In genomic region chr11:120684660-120685059, GRCm38 (mm10) we compare ENCODE assay signal across 33 mouse cellular contexts. TPM values are rescaled to one million over a fixed set of nuclear protein-coding genes. Genes with fewer than 3 reads are reported as not detected.
A peak's percentile ranks its signal among the peaks of the same experiment; 100 is the strongest.
DNase-seq lines count a peak whose midpoint lies in the region; TF ChIP-seq lines count a peak whose summit lies in the region.
"Had no signal": no experiment of that assay in that cellular context is flagged by ENCODE, and none has a peak within 500 bp of the region (broad histone marks: within the 10 kb centered on the region; RNA-seq: fewer than 3 reads in every experiment).

No protein-coding gene starts in this region.

- no peak overlapping the region for H3K4me3 ChIP-seq in limb, embryonic 10.5 days
- no peak overlapping the region for H3K4me3 ChIP-seq in lung, adult 2 months (replicated peaks; ENCODE audit: extremely low read depth, low read depth, low read length)
- H3K4me3 ChIP-seq in myocyte: no peak overlapping the region
- H3K4me3 ChIP-seq: embryonic facial prominence, embryonic 12.5 days; forebrain, embryonic 15.5 days; heart, adult 2 months; heart, embryonic 12.5 days; hindbrain, embryonic 10.5 days; intestine, embryonic 15.5 days; layer of hippocampus, adult 2 months; limb, embryonic 15.5 days; liver, embryonic 15.5 days; neural tube, embryonic 13.5 days had no signal

- H3K4me1 ChIP-seq in limb, embryonic 10.5 days: peaks cover 16% of the 10 kb centered on the region
- peaks cover 4% of the 10 kb centered on the region; the same call in 1 of the 2 replicates for H3K4me1 ChIP-seq in lung, adult 2 months (ENCODE audit: control insufficient read depth, insufficient read depth, low read length)
- H3K4me1 ChIP-seq: embryonic facial prominence, embryonic 12.5 days; forebrain, embryonic 15.5 days; intestine, embryonic 15.5 days; neural tube, embryonic 13.5 days had no signal

- H3K27me3 ChIP-seq in limb, embryonic 10.5 days (ENCODE audit: low read depth, poor library complexity, severe bottlenecking): no peaks in the 10 kb centered on the region
- no peaks in the 10 kb centered on the region for H3K27me3 ChIP-seq in myocyte (ENCODE audit: control insufficient read depth, insufficient read depth, insufficient read length)
- H3K27me3 ChIP-seq: CH12.LX; embryonic facial prominence, embryonic 12.5 days; forebrain, embryonic 15.5 days; heart, embryonic 12.5 days; intestine, embryonic 15.5 days; limb, embryonic 15.5 days; liver, embryonic 15.5 days; neural tube, embryonic 13.5 days had no signal

- no peak for DNase-seq in limb, embryonic 10.5 days (ENCODE audit: low spot score)
- DNase-seq in lung, adult 2 months: peak; percentile 59
- peak; percentile 50 for DNase-seq in lung, postnatal 10 days
- no peak for DNase-seq in adrenal gland, postnatal 25 days
- no peak for DNase-seq in cerebellum, postnatal 10 days
- no peak for DNase-seq in spleen, postnatal 10 days (ENCODE audit: low spot score in 2 of 2)
- DNase-seq: adrenal gland, adult 2 months; cerebellum, adult 9-10 months; embryo, embryonic 11 days; heart, adult 2 months; heart, postnatal 10 days; kidney, adult 2 months; kidney, postnatal 36 days; left cerebral cortex, postnatal 4 days; right cerebral cortex, postnatal 25 days; thymus, adult 18-20 months; thymus, postnatal 25 days had no signal

- TF ChIP-seq CTCF in lung, adult 2 months (IDR thresholded peaks at IDR 0.05; ENCODE audit: insufficient read depth, low read length): no peak

- H3K4me2 ChIP-seq in myocyte (ENCODE audit: low read depth): no peak overlapping the region
- H3K4me2 ChIP-seq: embryonic facial prominence, embryonic 12.5 days; forebrain, embryonic 15.5 days; heart, embryonic 12.5 days; intestine, embryonic 15.5 days; limb, embryonic 15.5 days; liver, embryonic 15.5 days; midbrain, embryonic 11.5 days; neural tube, embryonic 13.5 days had no signal

- 0 out of 2 replicates have a peak, but pooled peaks have one; percentile 14 for TF ChIP-seq POLR2A in lung, adult 2 months (IDR thresholded peaks at IDR 0.05; ENCODE audit: borderline replicate concordance, extremely low read depth, low read depth, low read length)
- TF ChIP-seq POLR2A in myocyte (IDR thresholded peaks at IDR 0.05; ENCODE audit: insufficient read length, low read depth): no peak

- H3K27ac ChIP-seq in limb, embryonic 10.5 days: peak overlapping the region; percentile 53
- H3K27ac ChIP-seq: embryonic facial prominence, embryonic 12.5 days; forebrain, embryonic 15.5 days; heart, adult 2 months; hindbrain, embryonic 10.5 days; hindbrain, postnatal 0 days; intestine, embryonic 15.5 days; layer of hippocampus, adult 2 months; limb, embryonic 15.5 days; liver, embryonic 15.5 days; neural tube, embryonic 13.5 days had no signal

- no peaks in the 10 kb centered on the region for H3K9me3 ChIP-seq in limb, embryonic 10.5 days (replicated peaks)
- H3K9me3 ChIP-seq: embryonic facial prominence, embryonic 12.5 days; forebrain, embryonic 15.5 days; heart, embryonic 12.5 days; hindbrain, embryonic 10.5 days; intestine, embryonic 15.5 days; limb, embryonic 15.5 days; liver, embryonic 15.5 days; neural tube, embryonic 13.5 days had no signal

- no peak overlapping the region for H3ac ChIP-seq in myocyte (ENCODE audit: control insufficient read depth, insufficient read length)

- H3K79me2 ChIP-seq in myocyte (ENCODE audit: control insufficient read depth, insufficient read depth): no peaks in the 10 kb centered on the region

- WGBS in limb, embryonic 10.5 days: 94% methylated on average over 2 of the region's 2 CpGs
- 71% methylated on average over 2 of the region's 2 CpGs for WGBS in lung, adult 2 months

- peaks cover 92% of the 10 kb centered on the region for H3K36me3 ChIP-seq in limb, embryonic 10.5 days
- H3K36me3 ChIP-seq in myocyte (ENCODE audit: control insufficient read depth, insufficient read depth): peaks cover 15% of the 10 kb centered on the region

TF ChIP-seq in myocyte, 11 proteins besides CTCF, POLR2A, EP300 and RAD21:
- TF ChIP-seq MYOD1 (IDR thresholded peaks at IDR 0.05; ENCODE audit: control insufficient read depth in 1 of 3, insufficient read length in 2 of 3, low read depth in 2 of 3): no peak
- TF ChIP-seq TCF3 (IDR thresholded peaks at IDR 0.05; ENCODE audit: insufficient read length, low read depth): no peak
- TF ChIP-seq TCF12 (IDR thresholded peaks at IDR 0.05; ENCODE audit: insufficient read depth, poor library complexity, severe bottlenecking): no peak
- peak in 2 of 3 experiments; percentile 43 to 66 for TF ChIP-seq MYOG (IDR thresholded peaks at IDR 0.05; ENCODE audit: control insufficient read depth in 1 of 3, insufficient read depth in 1 of 3, insufficient read length in 2 of 3, low read depth in 2 of 3)
- TF ChIP-seq E2F4 (IDR thresholded peaks at IDR 0.05; ENCODE audit: insufficient read depth): no peak
- no peak for TF ChIP-seq POLR2AphosphoS2 (IDR thresholded peaks at IDR 0.05; ENCODE audit: insufficient read length, low read depth)
- no peak for TF ChIP-seq MAX (IDR thresholded peaks at IDR 0.05; ENCODE audit: low read depth)
- no peak for TF ChIP-seq SRF (IDR thresholded peaks at IDR 0.05; ENCODE audit: control insufficient read depth, insufficient read length, low read depth)

RNA-seq across cellular contexts. Expression of gene Aspscr1, which starts 11.9 kb away (rescaled TPM):
- polyA plus RNA-seq in limb, embryonic 10.5 days (2016; fragmentation: Nextera tagmentation; extraction: Ambion mirVana): 166 and 171 TPM in 2 replicates
- polyA plus RNA-seq in lung, adult 2 months (2012; rRNA removed): 86.9 and 95.8 TPM in 2 replicates
- 65.9 TPM for polyA plus RNA-seq in myocyte (2012; fragmentation: generic; extraction: Trizol)
- 83.4 and 112 TPM in 2 replicates for total RNA-seq in adrenal gland, postnatal 25 days (2021)

RNA-seq across cellular contexts. Expression of gene Notum, which starts 23.7 kb away (rescaled TPM):
- polyA plus RNA-seq in limb, embryonic 10.5 days (2016; fragmentation: Nextera tagmentation; extraction: Ambion mirVana): 9.1 and 10.1 TPM in 2 replicates
- polyA plus RNA-seq in lung, adult 2 months (2012; rRNA removed): 15.5 and 20.6 TPM in 2 replicates
- 0.19 TPM for polyA plus RNA-seq in myocyte (2012; fragmentation: generic; extraction: Trizol)
- total RNA-seq in adrenal gland, postnatal 25 days (2021): 9.4 and 12.1 TPM in 2 replicates
- total RNA-seq: CH12.LX; gastrocnemius, adult 18-20 months; megakaryocyte progenitor cell, adult 5-6 weeks had no signal
- polyA plus RNA-seq: activated CD4-positive, CD25-positive, alpha-beta regulatory T cell, adult 4 months had no signal

RNA-seq across cellular contexts. Expression of gene Cenpx, which starts 28.9 kb away (rescaled TPM):
- 122 and 123 TPM in 2 replicates for polyA plus RNA-seq in limb, embryonic 10.5 days (2016; fragmentation: Nextera tagmentation; extraction: Ambion mirVana)
- 68.0 and 69.1 TPM in 2 replicates for polyA plus RNA-seq in lung, adult 2 months (2012; rRNA removed)
- polyA plus RNA-seq in myocyte (2012; fragmentation: generic; extraction: Trizol): 42.5 TPM
- 52.6 and 54.2 TPM in 2 replicates for total RNA-seq in adrenal gland, postnatal 25 days (2021)

RNA-seq across cellular contexts. Expression of gene Lrrc45, which starts 29.1 kb away (rescaled TPM):
- polyA plus RNA-seq in limb, embryonic 10.5 days (2016; fragmentation: Nextera tagmentation; extraction: Ambion mirVana): 52.8 and 60.8 TPM in 2 replicates
- polyA plus RNA-seq in lung, adult 2 months (2012; rRNA removed): 35.6 and 40.1 TPM in 2 replicates
- 10.6 TPM for polyA plus RNA-seq in myocyte (2012; fragmentation: generic; extraction: Trizol)
- 40.9 and 46.8 TPM in 2 replicates for total RNA-seq in adrenal gland, postnatal 25 days (2021)

RNA-seq across cellular contexts. Expression of gene Rac3, which starts 36.6 kb away (rescaled TPM):
- polyA plus RNA-seq in limb, embryonic 10.5 days (2016; fragmentation: Nextera tagmentation; extraction: Ambion mirVana): 25.4 and 28.8 TPM in 2 replicates
- 62.0 and 76.8 TPM in 2 replicates for polyA plus RNA-seq in lung, adult 2 months (2012; rRNA removed)
- 1.9 TPM for polyA plus RNA-seq in myocyte (2012; fragmentation: generic; extraction: Trizol)
- 5.6 and 10.0 TPM in 2 replicates for total RNA-seq in adrenal gland, postnatal 25 days (2021)
- polyA plus RNA-seq: activated CD4-positive, CD25-positive, alpha-beta regulatory T cell, adult 4 months had no signal

Comparison
In these comparisons a context has a peak if more than half of its experiments do, and no peak if none do; other contexts are left out.
1. DNase-seq: peak in lung, adult 2 months (single experiment) and lung, postnatal 10 days (single experiment); none in limb, embryonic 10.5 days (single experiment), adrenal gland, postnatal 25 days (single experiment), cerebellum, postnatal 10 days (0 of 2) and spleen, postnatal 10 days (0 of 2).